Mouse (Mus musculus) stomach, embryonic 15.5 days (tissue): ENCODE results near the gene Igsf6. TPM values are rescaled to one million over a fixed set of nuclear protein-coding genes. Genes with fewer than 3 reads are reported as not detected.

ENCODE experiments used
- ATAC-seq: fragments of 200-750 bp; cut with Nextera tagmentation; 2 replicates; pipeline ENCODE4 v1.8.0; 2017; ENCODE audit warnings: low read depth, moderate number of reproducible peaks, moderate TSS enrichment; ENCODE audit not compliant: insufficient read depth, low FRiP score
- H3K27ac ChIP-seq: fragments of 300-500 bp; sonication (generic); 2 replicates; pipeline ENCODE4 v1.5.1; 2015; ENCODE audit warnings: mild to moderate bottlenecking, inconsistent platforms
- H3K27me3 ChIP-seq: fragments of 300-500 bp; sonication (generic); replicated peaks from 2 replicates; pipeline ENCODE4 v1.6.1; 2015; ENCODE audit warnings: inconsistent platforms
- H3K36me3 ChIP-seq: fragments of 300-500 bp; sonication (generic); 2 replicates; pipeline ENCODE4 v1.6.1; 2015; ENCODE audit warnings: inconsistent platforms
- H3K4me1 ChIP-seq: fragments of 300-500 bp; sonication (generic); 2 replicates; pipeline ENCODE4 v1.6.1; 2015; ENCODE audit warnings: inconsistent platforms
- H3K4me2 ChIP-seq: fragments of 300-500 bp; sonication (generic); 2 replicates; pipeline ENCODE4 v1.6.1; 2015; ENCODE audit warnings: mild to moderate bottlenecking, inconsistent platforms
- H3K4me3 ChIP-seq: fragments of 300-500 bp; sonication (generic); replicated peaks from 2 replicates; pipeline ENCODE4 v1.5.1; 2015; ENCODE audit warnings: inconsistent platforms
- H3K9ac ChIP-seq: fragments of 300-500 bp; sonication (generic); 2 replicates; pipeline ENCODE4 v1.6.1; 2015; ENCODE audit warnings: inconsistent platforms
- H3K9me3 ChIP-seq: fragments of 300-500 bp; sonication (generic); 2 replicates; pipeline ENCODE4 v1.6.1; 2016; ENCODE audit warnings: inconsistent platforms
- WGBS: fragments of 180-500 bp; shearing (Covaris S2); methylation state at CpG from one replicate; pipeline ENCODE4 v1.1.7; 2015; 5-methylcytosine and 5-hydroxymethylcytosine counted together
- polyA plus RNA-seq: library from polyadenylated mRNA; unstranded; fragments of >200 nt; fragmentation: Nextera tagmentation; extraction: Ambion mirVana; gene quantifications from 2 replicates; pipeline ENCODE4 v1.2.1, GENCODE M21; 2015

The Igsf6 gene
- polyA plus RNA-seq, 1 experiment from 2014 or later: 5.4 TPM

DNA sequence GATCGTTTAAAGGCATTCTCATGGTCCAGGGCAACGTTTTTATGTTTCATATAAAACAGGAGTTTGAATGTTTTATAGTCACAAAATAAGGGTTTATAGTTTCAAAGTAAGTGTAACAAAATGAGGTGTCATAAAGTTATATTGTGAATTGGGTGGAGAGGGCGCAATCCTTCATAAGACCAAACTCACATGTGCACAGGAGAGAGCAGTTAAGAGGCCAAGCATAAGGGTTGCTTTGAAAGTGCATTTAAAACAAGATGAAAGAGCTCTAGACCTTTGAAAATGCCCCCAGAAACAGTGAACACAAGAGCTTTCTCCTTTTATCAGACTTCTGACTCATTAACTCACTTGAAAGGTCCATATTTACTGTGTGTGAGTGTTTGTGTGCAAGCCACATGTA is 48.1 kb downstream of the Igsf6 start:
- H3K4me2 ChIP-seq: no peak overlapping the region
- H3K36me3 ChIP-seq: no peaks in the 10 kb centered on the region
- no peak for ATAC-seq
- 59% methylated on average over 3 of the region's 3 CpGs for WGBS
- H3K4me3 ChIP-seq: no peak overlapping the region
- H3K27me3 ChIP-seq: no peaks in the 10 kb centered on the region
- no peaks in the 10 kb centered on the region for H3K4me1 ChIP-seq
- no peaks in the 10 kb centered on the region for H3K9me3 ChIP-seq
- no peak overlapping the region for H3K9ac ChIP-seq
- H3K27ac ChIP-seq: no peak overlapping the region

DNA sequence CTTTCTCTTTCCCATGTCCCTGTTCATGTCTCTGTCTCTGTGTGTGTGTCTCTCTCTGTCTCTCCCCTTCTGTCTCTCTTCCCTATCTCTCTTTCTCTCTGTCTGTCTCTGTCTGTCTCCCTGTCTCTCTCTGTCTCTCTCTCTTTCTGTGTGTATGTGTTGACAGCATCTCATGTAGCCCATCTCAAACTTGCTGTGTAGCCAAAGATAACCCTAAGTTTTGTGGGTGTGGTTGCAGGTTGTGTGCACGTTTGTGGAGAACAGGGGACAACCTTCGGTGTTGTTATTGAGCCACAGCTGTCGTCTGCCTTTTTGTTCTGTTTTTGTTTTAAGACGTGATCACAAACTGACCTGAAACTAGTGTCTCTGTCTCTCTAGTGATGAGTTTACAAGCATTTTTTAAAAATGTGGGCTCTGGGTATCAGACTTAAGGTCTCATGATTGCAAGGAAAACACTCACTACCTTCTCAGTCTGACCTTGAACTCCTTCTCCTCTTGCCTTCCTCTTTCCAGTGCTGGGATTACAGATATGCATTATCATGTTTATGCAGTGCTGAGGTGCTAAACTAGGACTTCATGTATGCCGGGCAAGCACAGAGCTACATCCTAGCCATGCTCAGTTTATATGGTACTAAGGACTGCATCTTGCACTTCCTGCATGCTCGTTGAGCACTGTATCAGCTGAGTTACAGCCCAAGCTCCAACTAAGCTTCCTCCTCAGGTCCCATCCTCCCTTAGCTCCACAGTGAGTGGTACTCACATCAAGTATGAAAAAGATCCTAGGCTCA is 49.0 kb downstream of the Igsf6 start:
- no peak overlapping the region for H3K4me3 ChIP-seq
- ATAC-seq: no peak

DNA sequence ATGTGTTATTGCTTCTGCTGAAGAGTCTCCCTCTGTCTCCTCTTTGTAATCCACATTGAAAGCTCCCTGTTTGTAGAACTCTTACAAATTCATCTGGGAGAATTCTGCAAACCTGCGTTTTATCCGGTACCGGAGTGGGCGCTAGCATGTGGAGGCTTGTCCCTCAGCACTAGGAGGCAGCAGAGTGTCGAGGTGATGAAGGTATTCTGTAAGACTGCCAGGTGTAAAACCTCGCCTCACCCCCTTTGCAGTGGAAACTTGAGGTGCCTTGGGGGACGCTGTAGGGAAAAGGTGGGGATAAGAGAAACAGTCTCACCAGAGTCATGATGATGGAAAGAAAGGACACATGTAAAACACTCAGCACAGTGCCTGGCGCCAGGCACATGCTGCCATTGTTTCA is 54.1 kb downstream of the Igsf6 start:
- Histone ChIP-seq H3K9me3 (no peaks in the 10 kb centered on the region), H3K9ac (no peak overlapping the region), H3K4me1 (no peaks in the 10 kb centered on the region), H3K27ac (no peak overlapping the region), H3K4me3 (no peak overlapping the region), H3K36me3 (no peaks in the 10 kb centered on the region), H3K4me2 (no peak overlapping the region), H3K27me3 (no peaks in the 10 kb centered on the region)
- 34% methylated on average over 8 of the region's 8 CpGs for WGBS
- ATAC-seq: no peak

More for the DNA sequence above, 49.0 kb downstream of the Igsf6 start:
- no peaks in the 10 kb centered on the region for H3K27me3 ChIP-seq
- no peak overlapping the region for H3K9ac ChIP-seq
- no peak overlapping the region for H3K27ac ChIP-seq
- no peak overlapping the region for H3K4me2 ChIP-seq
- H3K36me3 ChIP-seq: no peaks in the 10 kb centered on the region
- H3K4me1 ChIP-seq: no peaks in the 10 kb centered on the region
- WGBS: 70% methylated on average over 6 of the region's 6 CpGs
- no peaks in the 10 kb centered on the region for H3K9me3 ChIP-seq

- Histone ChIP-seq H3K4me3 (no peak overlapping the region), H3K4me1 (no peaks in the 10 kb centered on the region), H3K27ac (no peak overlapping the region), H3K9ac (no peak overlapping the region), H3K9me3 (no peaks in the 10 kb centered on the region), H3K36me3 (no peaks in the 10 kb centered on the region), H3K27me3 (no peaks in the 10 kb centered on the region), H3K4me2 (no peak overlapping the region)
- 83% methylated on average over 3 of the region's 3 CpGs for WGBS
- ATAC-seq: no peak
Observed at GRCm38 (mm10) chr7:121018778-121019177, 55.6 kb downstream of the Igsf6 start.

GRCm38 (mm10) chr7:121014486-121014885 is 59.9 kb downstream of the Igsf6 start:
- no peaks in the 10 kb centered on the region for H3K36me3 ChIP-seq
- H3K27ac ChIP-seq: no peak overlapping the region
- H3K4me1 ChIP-seq: no peaks in the 10 kb centered on the region
- no peak overlapping the region for H3K4me2 ChIP-seq
- WGBS: 75% methylated on average over 10 of the region's 10 CpGs
- ATAC-seq: no peak
- H3K4me3 ChIP-seq: no peak overlapping the region
- H3K9me3 ChIP-seq: no peaks in the 10 kb centered on the region
- H3K27me3 ChIP-seq: no peaks in the 10 kb centered on the region
- no peak overlapping the region for H3K9ac ChIP-seq

Other genes with a start within 250 kb of the Igsf6 start
- gene Eef2k, start 231.7 kb downstream of the Igsf6 start, polyA plus RNA-seq: 54.3 and 58.0 TPM in 2 replicates
- 34.4 and 36.4 TPM in 2 replicates for gene Polr3e, start 156.8 kb downstream of the Igsf6 start, polyA plus RNA-seq
- gene Cdr2, start 92.3 kb downstream of the Igsf6 start, polyA plus RNA-seq: 11.8 and 14.0 TPM in 2 replicates
- gene Mfsd13b, start 92.1 kb downstream of the Igsf6 start, polyA plus RNA-seq: 0.39 and 0.50 TPM in 2 replicates
- 139 and 149 TPM in 2 replicates for gene Mettl9, start 40.1 kb downstream of the Igsf6 start, polyA plus RNA-seq
- gene Otoa, start 7.1 kb upstream of the Igsf6 start, polyA plus RNA-seq: 0.09 and 0.23 TPM in 2 replicates